Mouse (Mus musculus): ENCODE results near the gene Zfp84.
"Not testable (repeated sequence)": the region's sequence is repeated elsewhere in the genome, so short reads cannot be mapped to it uniquely, and the experiment has no call there.

Zfp84 gene

GRCm38 (mm10) chr7:29768090-29768900, at the start of gene Zfp84:
Zfp84 (plus strand) TSS chr7:29768552.
- peak; percentile 90 to 94 for DNase-seq (ENCODE audit: low spot score in 2 of 2)

- not testable (repeated sequence) for DNase-seq (ENCODE audit: low spot score in 2 of 2)
These were observed 42.8 kb upstream of the Zfp84 start for GRCm38 (mm10) chr7:29725461-29726142.

- not testable (repeated sequence) for DNase-seq (ENCODE audit: low spot score in 2 of 2)
These were observed 41.5 kb upstream of the Zfp84 start, which contains the start of gene Catsperg2 for GRCm38 (mm10) chr7:29726860-29727259. Catsperg2 (minus strand) TSS chr7:29727032.

GRCm38 (mm10) chr7:29728055-29728454, 40.3 kb upstream of the Zfp84 start:
- no peak for DNase-seq (ENCODE audit: low spot score in 2 of 2)

GRCm38 (mm10) chr7:29742258-29742657, 26.1 kb upstream of the Zfp84 start:
- no peak for DNase-seq (ENCODE audit: low spot score in 2 of 2)

- DNase-seq (ENCODE audit: low spot score in 2 of 2) = no peak
These were observed 7.9 kb upstream of the Zfp84 start for GRCm38 (mm10) chr7:29760476-29760875.

- no peak for DNase-seq (ENCODE audit: low spot score in 2 of 2)
These were observed 3.6 kb upstream of the Zfp84 start for GRCm38 (mm10) chr7:29764702-29765101.

- peak; percentile 91 to 93 for DNase-seq (ENCODE audit: low spot score in 2 of 2)
These were observed 1.2 kb upstream of the Zfp84 start for GRCm38 (mm10) chr7:29767058-29767686.

GRCm38 (mm10) chr7:29768980-29769379, 628 bp downstream of the Zfp84 start:
- no peak for DNase-seq (ENCODE audit: low spot score in 2 of 2)

- no peak for DNase-seq (ENCODE audit: low spot score in 2 of 2)
These were observed 5.2 kb downstream of the Zfp84 start for GRCm38 (mm10) chr7:29773503-29773902.

GRCm38 (mm10) chr7:29774371-29774770, 6.0 kb downstream of the Zfp84 start:
- no peak for DNase-seq (ENCODE audit: low spot score in 2 of 2)

- DNase-seq (ENCODE audit: low spot score in 2 of 2) = no peak
These were observed 8.2 kb downstream of the Zfp84 start for GRCm38 (mm10) chr7:29776568-29776967.

GRCm38 (mm10) chr7:29777372-29777771, 9.0 kb downstream of the Zfp84 start:
- DNase-seq (ENCODE audit: low spot score in 2 of 2) = no peak

- peak; percentile 84 to 87 for DNase-seq (ENCODE audit: low spot score in 2 of 2)
These were observed 15.7 kb downstream of the Zfp84 start, which contains the start of gene Zfp30 for GRCm38 (mm10) chr7:29783871-29784551. Zfp30 (plus strand) TSS chr7:29783998.

GRCm38 (mm10) chr7:29785023-29785422, 16.7 kb downstream of the Zfp84 start:
- DNase-seq (ENCODE audit: low spot score in 2 of 2) = peak in 1 of 2 experiments; percentile 31

- DNase-seq (ENCODE audit: low spot score in 2 of 2) = no peak
These were observed 17.5 kb downstream of the Zfp84 start for GRCm38 (mm10) chr7:29785888-29786287.

- DNase-seq (ENCODE audit: low spot score in 2 of 2) = no peak
These were observed 24.6 kb downstream of the Zfp84 start for GRCm38 (mm10) chr7:29792906-29793305.

- DNase-seq (ENCODE audit: low spot score in 2 of 2) = no peak
These were observed 38.7 kb downstream of the Zfp84 start for GRCm38 (mm10) chr7:29807046-29807445.

GRCm38 (mm10) chr7:29812244-29812643, 43.9 kb downstream of the Zfp84 start:
- no peak for DNase-seq (ENCODE audit: low spot score in 2 of 2)

GRCm38 (mm10) chr7:29814381-29814780, 46.0 kb downstream of the Zfp84 start:
- no peak for DNase-seq (ENCODE audit: low spot score in 2 of 2)

- DNase-seq (ENCODE audit: low spot score in 2 of 2) = no peak
These were observed 46.9 kb downstream of the Zfp84 start for GRCm38 (mm10) chr7:29815061-29815784.
